Mouse (Mus musculus) urinary bladder, adult 2 months (tissue): ENCODE results near the gene Kifc1. TPM values are rescaled to one million over a fixed set of nuclear protein-coding genes. Genes with fewer than 3 reads are reported as not detected.
"Not testable (repeated sequence)": the region's sequence is repeated elsewhere in the genome, so short reads cannot be mapped to it uniquely, and the experiment has no call there.

Source experiments
- DNase-seq: peaks from one replicate; pipeline ENCODE4 v3.0.0; 2022; ENCODE audit warnings: low spot score
- polyA plus RNA-seq: library from polyadenylated mRNA; depleted of rRNA; stranded (reverse); fragments of >200 nt; gene quantifications from 2 replicates; pipeline ENCODE4 v1.2.3, GENCODE M21; 2012

The Kifc1 gene
- polyA plus RNA-seq, 1 experiment, result 3.3 TPM

GRCm38 (mm10) chr17:33919351-33920281, 29.2 kb upstream of the Kifc1 start:
- peak; percentile 67 for DNase-seq

- peak; percentile 25 for DNase-seq
Measured at GRCm38 (mm10) chr17:33918293-33919203, 28.1 kb upstream of the Kifc1 start.

- peak; percentile 24 for DNase-seq
Measured at GRCm38 (mm10) chr17:33917656-33918292, 27.3 kb upstream of the Kifc1 start.

- peak; percentile 27 for DNase-seq
Measured at GRCm38 (mm10) chr17:33916847-33917655, 26.6 kb upstream of the Kifc1 start.

- no peak for DNase-seq
Measured at GRCm38 (mm10) chr17:33916294-33916693, 25.8 kb upstream of the Kifc1 start.

GRCm38 (mm10) chr17:33915671-33916250, 25.3 kb upstream of the Kifc1 start, which contains the start of the genes Tapbp and Zbtb22:
Gene Tapbp (plus strand): TSS chr17:33915899.
Gene Zbtb22 (plus strand): TSS chr17:33915904.
- DNase-seq, result peak; percentile 82

GRCm38 (mm10) chr17:33914969-33915391, 24.5 kb upstream of the Kifc1 start:
- DNase-seq, result no peak

GRCm38 (mm10) chr17:33913905-33914304, 23.4 kb upstream of the Kifc1 start:
- no peak for DNase-seq

- DNase-seq, result no peak
Measured at GRCm38 (mm10) chr17:33913264-33913663, 22.8 kb upstream of the Kifc1 start.

- DNase-seq, result no peak
Measured at GRCm38 (mm10) chr17:33911813-33912414, 21.5 kb upstream of the Kifc1 start.

GRCm38 (mm10) chr17:33911052-33911812, 20.8 kb upstream of the Kifc1 start:
- DNase-seq, result no peak

- no peak for DNase-seq
Measured at GRCm38 (mm10) chr17:33910346-33911051, 20.0 kb upstream of the Kifc1 start.

GRCm38 (mm10) chr17:33909869-33910250, 19.4 kb upstream of the Kifc1 start:
- no peak for DNase-seq

- DNase-seq, result peak; percentile 99
Measured at GRCm38 (mm10) chr17:33909077-33909868, 18.8 kb upstream of the Kifc1 start, which contains the start of gene Daxx. Gene Daxx (plus strand): TSS chr17:33909414.

- DNase-seq, result peak; percentile 57
Measured at GRCm38 (mm10) chr17:33908331-33909076, 18.0 kb upstream of the Kifc1 start.

GRCm38 (mm10) chr17:33904835-33905234, 14.4 kb upstream of the Kifc1 start, which contains the start of gene Platr17:
Gene Platr17 (plus strand): TSS chr17:33905135.
- not testable (repeated sequence) for DNase-seq
